Mouse (Mus musculus) brown adipose tissue, adult 24 weeks (tissue): Measurements from ENCODE around the gene Tmem35b. TPM values are rescaled to one million over a fixed set of nuclear protein-coding genes. Genes with fewer than 3 reads are reported as not detected.

Experiments used
- H3K27ac ChIP-seq: fragments of 200-500 bp; replicated peaks from 2 replicates; pipeline ENCODE4 v1.5.1; 2012; ENCODE audit warnings: low read depth, mild to moderate bottlenecking, low read length
- H3K4me1 ChIP-seq: fragments of 200-500 bp; 2 replicates; pipeline ENCODE4 v1.6.1; 2012; ENCODE audit warnings: low read length, mixed read lengths; ENCODE audit not compliant: control insufficient read depth, insufficient read depth, insufficient read length
- H3K4me3 ChIP-seq: fragments of 200-500 bp; 2 replicates; pipeline ENCODE4 v1.5.1; 2012; ENCODE audit warnings: low read depth, mild to moderate bottlenecking, low read length, moderate library complexity; ENCODE audit not compliant: insufficient read depth
- polyA plus RNA-seq: library from polyadenylated mRNA; stranded (reverse); fragments of >200 nt; gene quantifications from 2 replicates; pipeline ENCODE4 v1.2.4, GENCODE M21; 2012; ENCODE audit not compliant: missing spikeins, insufficient read depth, insufficient read length

The Tmem35b gene
- polyA plus RNA-seq, 1 experiment, result 15.4 TPM

DNA sequence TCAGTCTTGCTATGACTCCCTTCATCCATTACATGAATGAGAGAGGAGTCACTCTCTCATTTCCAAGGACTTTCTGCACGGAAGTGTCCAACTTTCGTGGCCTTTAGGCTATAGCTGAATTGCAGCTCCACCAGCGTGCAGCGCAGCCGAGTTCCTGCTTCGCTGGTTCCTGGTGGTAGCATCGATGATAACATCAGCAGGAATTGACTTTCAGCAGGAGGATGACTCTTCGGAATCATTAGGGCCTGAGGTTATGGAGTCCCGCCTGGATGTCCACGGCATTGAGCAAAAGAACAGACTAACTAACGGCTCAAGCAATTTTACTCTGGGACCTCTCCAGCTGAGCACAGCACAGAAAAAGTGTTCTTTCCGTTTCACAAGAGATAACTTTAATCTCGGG is 26.5 kb downstream of the Tmem35b start:
- Histone ChIP-seq H3K27ac (no peak overlapping the region), H3K4me1 (no peaks in the 10 kb centered on the region), H3K4me3 (no peak overlapping the region)

DNA sequence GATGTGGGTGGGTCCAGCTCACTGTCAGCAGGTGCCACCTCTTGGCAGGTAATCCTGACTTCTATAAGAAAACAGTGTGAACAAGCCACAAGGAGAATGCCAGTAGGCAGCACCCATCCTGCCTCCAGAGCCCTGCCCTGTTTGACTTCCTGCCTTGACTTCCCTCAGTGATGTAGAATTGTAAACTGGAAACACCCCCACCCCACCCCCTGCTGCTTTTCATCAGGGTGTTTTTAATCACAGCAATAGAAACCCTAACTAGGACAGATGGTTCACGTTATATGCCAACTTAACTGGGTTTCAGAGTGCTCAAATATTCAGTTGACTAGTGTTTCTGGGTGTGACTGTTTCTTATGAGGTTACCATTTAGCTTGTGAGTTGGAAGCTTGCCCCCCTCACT is 29.9 kb downstream of the Tmem35b start:
- no peaks in the 10 kb centered on the region for H3K4me1 ChIP-seq
- H3K27ac ChIP-seq, result no peak overlapping the region
- no peak overlapping the region for H3K4me3 ChIP-seq

DNA sequence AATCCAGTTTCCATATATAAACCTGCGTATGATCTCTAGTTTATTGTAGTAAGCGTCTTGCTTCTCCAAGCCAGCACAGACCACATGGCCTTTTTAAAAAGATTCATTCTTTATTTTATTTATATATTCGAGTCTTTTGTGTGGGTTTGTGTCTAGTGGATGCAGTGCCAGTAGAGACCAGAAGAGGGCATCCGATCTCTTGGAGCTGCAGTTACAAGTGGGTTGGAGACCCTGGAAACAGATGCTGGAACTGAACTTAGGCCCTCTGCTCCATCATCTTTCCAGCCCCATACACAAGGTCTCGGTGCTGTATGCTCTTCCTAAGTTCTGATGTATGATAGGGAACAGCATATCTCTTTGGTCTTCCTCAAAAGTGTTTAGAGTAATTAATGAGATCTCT is 32.3 kb downstream of the Tmem35b start:
- H3K27ac ChIP-seq, result no peak overlapping the region
- no peak overlapping the region for H3K4me3 ChIP-seq
- no peaks in the 10 kb centered on the region for H3K4me1 ChIP-seq

DNA sequence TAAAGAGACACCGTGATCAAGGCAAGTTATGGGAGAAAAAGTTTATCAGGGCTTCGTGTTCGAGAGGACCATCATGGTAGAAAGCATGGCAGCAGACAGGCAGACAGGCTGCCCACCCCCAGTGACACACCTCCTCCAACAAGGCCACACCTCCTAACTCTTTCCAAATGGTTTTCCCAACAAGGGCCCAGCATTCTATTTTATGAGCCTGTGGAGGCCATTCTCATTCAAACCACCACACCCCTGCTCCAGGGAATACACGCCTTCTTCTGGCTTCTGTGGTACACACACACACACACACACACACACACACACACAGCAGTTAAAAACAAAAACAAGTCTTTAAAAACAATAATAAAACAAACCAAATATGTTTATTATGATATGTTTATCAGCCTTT is 34.3 kb downstream of the Tmem35b start:
- Histone ChIP-seq H3K4me1 (no peaks in the 10 kb centered on the region), H3K27ac (no peak overlapping the region), H3K4me3 (no peak overlapping the region)

DNA sequence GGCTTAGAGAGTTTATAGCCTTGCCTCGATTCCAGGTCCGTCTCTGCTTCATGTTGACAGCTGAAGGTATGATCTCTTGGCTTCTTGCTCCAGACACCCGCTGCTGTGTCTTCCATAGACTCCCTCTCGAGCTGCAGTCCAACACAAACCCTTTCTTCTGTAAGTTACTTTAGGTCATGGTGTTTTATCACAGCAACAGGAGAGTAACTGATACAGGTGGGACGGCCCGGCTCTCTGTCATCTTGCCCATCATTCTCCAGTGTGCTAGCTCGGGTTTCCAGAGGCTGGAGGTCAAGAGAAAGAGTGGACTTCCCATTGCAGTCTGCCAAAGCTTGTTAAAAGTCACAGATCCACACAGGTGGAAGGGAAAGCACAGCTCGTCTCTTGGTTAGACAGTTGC is 40.4 kb downstream of the Tmem35b start:
- Histone ChIP-seq H3K4me3 (no peak overlapping the region), H3K4me1 (no peaks in the 10 kb centered on the region), H3K27ac (no peak overlapping the region)

DNA sequence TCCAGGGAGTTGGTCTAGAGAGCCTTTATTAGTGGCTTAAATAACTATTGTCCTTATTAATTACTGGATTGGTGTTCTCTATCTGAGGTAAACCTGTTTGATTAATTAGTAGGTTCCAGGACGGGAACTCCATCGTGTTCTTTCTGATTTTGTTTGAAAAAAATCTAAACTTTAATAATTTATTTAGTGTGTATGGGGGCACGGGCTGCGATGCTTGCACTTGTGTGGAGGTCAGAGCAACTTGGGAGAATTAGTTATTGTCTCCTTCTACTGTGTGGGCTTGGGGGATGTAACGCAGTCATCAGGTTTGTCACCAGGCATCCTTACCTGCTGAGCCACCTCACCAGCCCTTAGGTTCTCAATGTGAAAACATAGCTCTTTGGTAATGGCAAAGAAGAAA is 43.6 kb downstream of the Tmem35b start:
- no peak overlapping the region for H3K27ac ChIP-seq
- H3K4me1 ChIP-seq, result no peaks in the 10 kb centered on the region
- no peak overlapping the region for H3K4me3 ChIP-seq

DNA sequence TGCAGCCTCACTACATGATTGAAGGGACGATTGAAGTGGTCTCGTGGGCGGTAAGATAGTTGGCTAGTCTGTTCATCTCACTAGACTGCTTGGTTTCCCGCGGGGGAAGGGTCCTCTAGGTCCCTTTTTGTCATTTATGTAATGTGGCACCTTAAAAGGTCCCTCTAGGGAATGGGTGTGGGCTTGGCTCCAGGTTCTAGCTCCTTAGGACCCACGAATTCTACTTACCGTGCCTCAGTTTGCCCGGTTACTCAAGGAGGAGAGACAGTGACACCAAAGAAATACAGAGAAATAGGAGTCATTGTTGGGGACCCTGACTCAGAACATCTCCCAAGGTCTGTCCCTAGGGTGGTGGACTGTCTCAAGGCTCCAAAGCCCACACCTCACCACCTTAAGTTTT is 44.2 kb downstream of the Tmem35b start:
- Histone ChIP-seq H3K4me1 (no peaks in the 10 kb centered on the region), H3K4me3 (no peak overlapping the region), H3K27ac (no peak overlapping the region)

DNA sequence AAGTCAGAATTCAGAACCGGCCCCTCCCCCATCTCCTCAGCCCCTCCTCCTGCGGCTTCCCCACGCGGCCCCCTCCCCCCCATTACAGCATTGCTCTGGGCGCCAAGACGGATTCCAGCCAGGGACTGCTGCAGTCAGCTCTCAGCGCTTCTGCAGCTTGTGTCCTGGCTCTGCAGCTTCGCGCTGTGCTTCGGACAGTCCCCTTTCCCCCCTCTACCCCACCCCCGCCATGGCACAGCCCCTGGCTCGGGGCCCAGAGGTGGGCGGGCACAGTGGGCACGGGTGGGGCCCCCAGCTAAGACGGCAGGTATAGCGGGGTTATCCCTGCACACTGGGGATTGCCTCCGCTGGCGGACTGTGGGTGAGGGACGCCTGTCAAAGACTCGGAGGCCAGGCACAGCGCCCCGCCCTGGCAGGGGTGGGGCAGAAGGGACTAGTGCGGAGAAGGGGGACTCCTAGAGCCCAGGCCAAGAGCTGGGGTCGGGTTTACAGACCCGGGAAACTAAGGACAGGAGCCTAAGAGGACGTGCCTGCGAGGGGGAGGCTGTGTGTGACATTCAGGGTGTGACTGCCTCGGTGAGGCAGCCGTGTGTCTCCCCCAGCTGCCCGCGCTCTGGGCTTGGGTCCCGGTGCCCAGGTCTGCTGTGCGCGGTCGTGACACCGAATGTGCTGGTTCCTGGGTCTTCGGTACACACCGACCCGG is 44.9 kb downstream of the Tmem35b start:
- H3K4me1 ChIP-seq, result no peaks in the 10 kb centered on the region
- no peak overlapping the region for H3K27ac ChIP-seq

DNA sequence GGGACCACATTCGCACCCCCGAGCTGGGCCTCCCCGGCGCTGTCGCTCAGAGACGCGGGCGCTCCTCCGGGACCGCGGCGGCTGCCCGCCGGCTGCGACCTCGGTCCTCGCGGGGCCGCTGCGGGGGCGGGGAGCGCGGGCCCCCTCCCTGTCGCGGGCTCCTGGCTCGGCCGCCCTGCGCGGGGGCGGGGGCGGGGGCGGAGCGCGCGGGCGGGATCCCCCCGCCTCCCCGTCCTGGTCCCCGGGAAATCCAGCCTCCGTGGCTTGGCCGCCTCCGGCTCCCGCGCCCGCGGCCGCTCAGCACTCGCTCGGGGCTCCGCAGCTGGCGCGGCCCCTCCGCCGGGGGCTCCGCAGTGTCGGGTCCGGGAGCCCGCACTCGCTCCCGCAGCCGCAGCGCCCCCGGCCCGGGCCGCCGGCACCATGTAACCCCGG is 45.4 kb downstream of the Tmem35b start, which contains the start of gene Dlgap3:
Gene Dlgap3 (plus strand): TSS at position 291 of the 432 bp plus-strand sequence.
- Histone ChIP-seq H3K27ac (no peak within 1 kb of the TSS), H3K4me3 (peak within 1 kb of the TSS; percentile 64), H3K4me1 (no peaks in the 10 kb centered on the region)

More for the DNA sequence above, 44.9 kb downstream of the Tmem35b start:
- peak overlapping the region; percentile 64 for H3K4me3 ChIP-seq

DNA sequence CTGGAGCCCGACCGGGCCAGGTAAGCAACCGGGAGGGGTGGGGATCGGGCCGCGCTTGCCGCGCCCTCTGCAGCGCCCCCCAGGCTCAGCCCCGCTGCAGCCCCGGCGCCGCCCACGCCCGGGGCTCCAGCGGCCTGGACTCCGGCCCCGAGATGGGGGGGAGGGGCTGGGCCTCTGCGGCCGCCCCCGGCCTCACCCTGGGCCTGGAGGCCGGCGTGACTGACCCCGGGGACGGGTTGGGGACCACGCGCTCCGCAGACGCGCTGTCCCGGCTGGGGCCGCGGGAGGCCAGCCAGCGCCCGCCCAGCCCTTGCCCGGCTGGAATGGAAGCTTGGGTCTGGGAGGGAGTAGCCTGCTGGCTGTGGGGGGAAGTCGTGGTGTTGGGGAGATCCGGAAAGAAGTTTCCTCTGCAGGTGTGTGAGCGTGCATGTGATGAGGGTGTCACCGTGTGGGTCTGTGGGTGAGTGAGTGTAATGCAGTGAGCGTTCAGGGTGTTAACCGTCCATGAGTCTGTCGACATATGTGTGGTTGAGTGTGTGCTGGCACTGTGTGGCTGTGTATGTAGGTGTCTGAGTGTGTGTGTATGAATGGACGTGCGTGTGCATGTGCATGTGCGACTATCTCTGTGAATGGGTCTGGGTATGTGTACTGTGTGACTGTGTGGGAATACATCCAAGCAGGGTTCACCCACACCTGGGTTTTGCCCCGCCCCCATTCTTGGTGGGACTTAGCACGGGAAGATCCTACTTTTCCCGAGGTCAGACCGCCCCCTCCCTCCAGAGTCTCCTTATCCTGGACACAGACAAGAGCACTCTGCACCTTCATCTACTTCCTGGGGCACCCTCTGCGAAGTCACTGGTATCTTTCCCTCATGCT is 46.1 kb downstream of the Tmem35b start:
- Histone ChIP-seq H3K4me1 (no peaks in the 10 kb centered on the region), H3K27ac (no peak overlapping the region)

DNA sequence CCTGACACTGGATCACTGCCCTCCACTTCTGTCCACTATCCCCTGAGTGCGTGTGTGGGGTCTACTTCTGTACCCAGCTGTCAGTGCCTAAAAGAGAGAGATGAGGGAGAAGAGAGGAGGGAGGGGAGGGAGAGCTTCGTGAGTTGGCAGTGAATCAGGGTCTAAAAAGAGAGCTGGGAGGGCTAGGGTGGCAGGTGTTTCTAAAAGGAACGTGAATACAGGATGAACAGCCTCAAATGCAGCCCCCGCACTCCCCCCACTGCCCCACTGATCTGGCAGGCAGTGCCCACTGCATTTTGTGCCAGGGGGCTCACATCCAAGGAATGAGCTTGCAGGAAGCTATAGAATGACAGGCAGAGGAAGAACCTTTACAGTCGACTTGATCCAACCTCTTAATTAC is 47.4 kb downstream of the Tmem35b start:
- Histone ChIP-seq H3K4me3 (no peak overlapping the region), H3K4me1 (no peaks in the 10 kb centered on the region), H3K27ac (no peak overlapping the region)

More for the DNA sequence above, 46.1 kb downstream of the Tmem35b start:
- peak overlapping the region; percentile 44 for H3K4me3 ChIP-seq

DNA sequence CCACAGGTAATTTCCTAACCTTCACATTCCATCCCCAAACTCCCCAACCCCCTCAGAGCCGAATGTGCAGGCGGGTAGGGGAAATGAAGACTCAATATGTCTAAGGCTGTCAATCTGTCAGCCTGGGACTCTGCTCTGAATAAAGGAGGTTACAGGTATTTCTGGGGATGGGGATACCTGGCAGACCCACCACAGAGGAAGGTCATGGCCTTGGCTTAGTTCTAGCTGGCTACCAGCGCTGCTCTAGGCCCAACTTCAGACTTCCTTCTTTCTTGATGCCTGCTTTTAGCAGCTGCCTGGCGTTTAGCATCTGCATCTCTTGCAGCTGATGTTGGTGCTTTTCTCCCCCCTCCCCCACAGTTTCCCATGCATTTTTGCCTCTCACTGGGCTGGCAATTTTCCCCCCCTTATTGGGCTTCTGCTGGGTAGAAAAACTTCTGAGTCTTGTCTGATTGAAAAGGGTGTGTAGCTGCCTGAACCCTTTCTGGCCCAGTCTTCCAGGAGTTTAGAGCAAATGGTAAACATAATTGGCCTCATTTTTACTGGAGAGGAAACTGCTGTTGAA is 47.9 kb downstream of the Tmem35b start:
- H3K27ac ChIP-seq, result no peak overlapping the region
- no peaks in the 10 kb centered on the region for H3K4me1 ChIP-seq
- H3K4me3 ChIP-seq, result no peak overlapping the region

DNA sequence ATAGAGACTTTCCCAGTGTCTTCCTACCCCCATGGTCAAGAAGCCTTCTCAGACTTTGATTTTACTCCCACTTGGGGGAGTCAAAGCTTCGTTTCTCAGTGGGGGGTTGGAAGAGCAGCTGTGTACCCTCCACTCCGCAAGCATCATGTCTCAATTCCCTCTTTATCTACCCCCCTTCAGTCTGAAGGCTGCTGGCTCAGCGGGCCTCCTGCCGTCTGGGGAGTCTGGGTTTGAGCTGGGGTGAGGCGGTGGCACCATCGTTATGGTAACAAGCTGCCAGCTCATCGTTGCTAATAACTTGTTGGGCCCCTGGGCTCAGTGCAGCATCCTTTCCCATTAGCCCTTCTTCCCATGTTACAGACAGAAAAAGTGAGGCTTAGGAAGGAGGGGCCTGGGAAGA is 48.6 kb downstream of the Tmem35b start:
- Histone ChIP-seq H3K4me1 (no peaks in the 10 kb centered on the region), H3K27ac (no peak overlapping the region), H3K4me3 (no peak overlapping the region)

DNA sequence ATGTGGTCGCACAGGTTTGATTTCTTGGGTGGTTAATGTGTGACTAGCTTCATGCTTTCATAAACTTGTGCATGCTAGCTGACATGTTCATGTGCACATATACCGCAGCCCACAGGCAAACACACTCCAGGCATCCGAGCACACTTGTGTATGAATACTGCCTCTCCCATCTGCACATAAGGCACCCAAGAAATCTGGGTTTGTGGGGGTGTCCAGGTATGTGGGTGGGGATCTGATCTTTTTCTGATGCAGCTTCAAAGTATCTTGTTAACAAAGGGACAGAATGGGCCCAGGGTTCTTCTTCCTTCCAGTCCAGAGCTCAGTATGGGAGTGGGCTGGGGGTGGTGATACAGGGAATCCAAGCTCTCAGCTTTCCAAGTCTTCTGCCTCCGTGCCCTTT is 49.1 kb downstream of the Tmem35b start:
- Histone ChIP-seq H3K27ac (no peak overlapping the region), H3K4me3 (no peak overlapping the region), H3K4me1 (no peaks in the 10 kb centered on the region)

DNA sequence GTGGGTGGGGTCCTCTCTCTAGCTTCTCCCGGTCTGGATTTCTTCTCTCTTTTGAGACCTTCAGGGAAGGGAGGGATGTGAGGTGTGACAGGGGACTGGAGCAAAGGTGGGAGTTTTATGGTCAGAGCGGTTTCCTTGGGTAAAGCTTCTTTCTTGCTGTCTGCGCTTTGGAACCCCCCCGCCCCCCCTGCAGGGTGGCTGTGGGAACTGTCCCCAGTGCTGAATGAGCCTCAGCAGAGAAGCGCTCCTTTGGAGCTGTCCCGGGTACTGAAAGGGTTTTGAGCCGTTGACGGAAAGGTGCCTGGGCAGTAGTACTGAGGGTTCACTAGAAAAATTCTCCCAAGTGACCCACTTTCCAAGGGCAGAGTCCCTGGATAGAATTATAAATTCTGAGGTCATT is 50.0 kb downstream of the Tmem35b start:
- Histone ChIP-seq H3K4me3 (no peak overlapping the region), H3K4me1 (no peaks in the 10 kb centered on the region)

More for the DNA sequence above, 50.0 kb downstream of the Tmem35b start:
- no peak overlapping the region for H3K27ac ChIP-seq
